Mouse (Mus musculus) liver, embryonic 14.5 days (tissue): ENCODE data around the gene Tsen34. TPM values are rescaled to one million over a fixed set of nuclear protein-coding genes. Genes with fewer than 3 reads are reported as not detected.
"Not testable (repeated sequence)": the region's sequence is repeated elsewhere in the genome, so short reads cannot be mapped to it uniquely, and the experiment has no call there.

Source experiments
- ATAC-seq: fragments of 200-750 bp; cut with Nextera tagmentation; 2 replicates; pipeline ENCODE4 v1.8.0; 2017; ENCODE audit warnings: moderate number of reproducible peaks, mild to moderate bottlenecking, moderate library complexity; ENCODE audit not compliant: insufficient read depth
- DNase-seq, 3 experiments: peaks; one replicate each; pipeline ENCODE4 v3.0.0-alpha.2; 2012 to 2013; ENCODE audit warnings: low read depth in 3 of 3, low spot score in 3 of 3
- H3K27ac ChIP-seq: fragments of 300-500 bp; sonication (generic); 2 replicates; pipeline ENCODE4 v1.5.1; 2014; ENCODE audit warnings: moderate library complexity, mild to moderate bottlenecking, control low read depth, inconsistent platforms
- H3K27me3 ChIP-seq: fragments of 300-500 bp; sonication (generic); 2 replicates; pipeline ENCODE4 v1.6.1; 2014; ENCODE audit warnings: mild to moderate bottlenecking, low read length, moderate library complexity; ENCODE audit not compliant: control insufficient read depth, insufficient read depth
- H3K36me3 ChIP-seq: fragments of 300-500 bp; sonication (generic); replicated peaks from 2 replicates; pipeline ENCODE4 v1.6.1; 2014; ENCODE audit warnings: low read depth; ENCODE audit not compliant: control insufficient read depth, insufficient read depth
- H3K4me1 ChIP-seq, 2 experiments: fragments of 200-500 bp in 1 of 2; fragments of 300-500 bp in 1 of 2; sonication (generic) in 1 of 2; replicated peaks; 2 replicates each; pipeline ENCODE4 v1.6.1; 2012 to 2014; ENCODE audit warnings: antibody characterized with exemption in 1 of 2, inconsistent platforms in 1 of 2, low read length in 1 of 2; ENCODE audit not compliant: control insufficient read depth in 2 of 2, insufficient read depth in 2 of 2
- H3K4me2 ChIP-seq: fragments of 300-500 bp; sonication (generic); 2 replicates; pipeline ENCODE4 v1.6.1; 2014; ENCODE audit warnings: low read depth, mild to moderate bottlenecking, control low read depth, moderate library complexity
- H3K4me3 ChIP-seq, 2 experiments: fragments of 200-500 bp in 1 of 2; fragments of 300-500 bp in 1 of 2; sonication (generic) in 1 of 2; 2 replicates each; pipeline ENCODE4 v1.5.1; 2012 to 2014; ENCODE audit warnings: low read depth in 2 of 2, low read length in 2 of 2, mild to moderate bottlenecking in 2 of 2, control low read depth in 1 of 2, inconsistent platforms in 1 of 2, moderate library complexity in 1 of 2; ENCODE audit not compliant: insufficient read depth in 1 of 2
- H3K9ac ChIP-seq: fragments of 300-500 bp; sonication (generic); replicated peaks from 2 replicates; pipeline ENCODE4 v1.6.1; 2014; ENCODE audit warnings: mild to moderate bottlenecking, control low read depth, moderate library complexity
- H3K9me3 ChIP-seq: fragments of 300-500 bp; sonication (generic); 2 replicates; pipeline ENCODE4 v1.6.1; 2016; ENCODE audit warnings: low read length, mixed read lengths; ENCODE audit not compliant: control insufficient read depth
- WGBS: fragments of 180-500 bp; shearing (Covaris S2); extraction: QIAGEN DNeasy Blood & Tissue Kit; methylation state at CpG from one replicate; pipeline ENCODE4 v1.1.7; 2014; ENCODE audit not compliant: insufficient replicate concordance; 5-methylcytosine and 5-hydroxymethylcytosine counted together
- microRNA-seq: library from miRNA; unstranded; fragments of <30 nt; microRNA quantifications from one replicate; pipeline ENCODE4, GENCODE M21; 2016
- polyA plus RNA-seq, 2 experiments: library from polyadenylated mRNA; depleted of rRNA in 1 of 2; stranded (reverse) in 1 of 2; unstranded in 1 of 2; fragments of >200 nt; fragmentation: Nextera tagmentation in 1 of 2; extraction: Ambion mirVana in 1 of 2; gene quantifications; 2 replicates each; pipeline versions ENCODE4 v1.2.1 to v1.2.3; 2012 to 2014

Tsen34 gene
- polyA plus RNA-seq, 2 experiments: 22.8 to 34.4 TPM

DNA sequence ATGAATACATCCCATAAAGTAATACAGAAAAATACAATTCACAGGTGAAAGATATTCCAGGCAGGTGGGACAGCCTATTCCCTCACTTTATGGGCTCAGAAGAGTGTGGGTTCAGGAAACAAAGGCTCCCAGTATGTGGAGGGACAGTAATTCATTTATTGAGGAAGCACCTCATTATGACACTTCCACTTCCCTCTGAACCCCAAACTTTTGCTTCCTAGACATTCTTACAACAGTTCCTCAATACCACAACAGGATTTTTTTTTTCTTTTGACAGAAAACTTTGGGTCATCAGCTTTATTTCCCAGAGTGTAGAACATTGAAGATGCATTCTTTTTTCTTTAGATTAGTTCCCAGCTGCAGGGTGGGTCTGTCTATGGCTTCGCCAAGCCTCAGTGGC, 40.0 kb downstream of the Tsen34 start:
- WGBS: no CpG with 5 or more reads among the region's 1 CpGs
- not testable (repeated sequence) for H3K4me2 ChIP-seq, H3K4me1 ChIP-seq, ATAC-seq, H3K36me3 ChIP-seq, H3K4me3 ChIP-seq, H3K27ac ChIP-seq, DNase-seq, H3K27me3 ChIP-seq, H3K9me3 ChIP-seq, H3K9ac ChIP-seq

Small RNA genes lying within 50 kb of the gene (microRNA-seq; reads per million reads assigned to microRNA genes)
- gene Mir3572: 1.3 reads per million

Other genes with a start within 250 kb of the Tsen34 start
- 0.10 and 0.11 TPM in 2 replicates for gene Tarm1, start 190.2 kb upstream of the Tsen34 start, polyA plus RNA-seq (2012; rRNA removed)
- 0.18 and 0.32 TPM in 2 replicates for gene Tarm1, start 190.2 kb upstream of the Tsen34 start, polyA plus RNA-seq (2014; fragmentation: Nextera tagmentation; extraction: Ambion mirVana)
- gene Oscar, start 76.7 kb upstream of the Tsen34 start, polyA plus RNA-seq (2012; rRNA removed): 0.03 and 0.06 TPM in 2 replicates
- not detected in 2 replicates for gene Oscar, start 76.7 kb upstream of the Tsen34 start, polyA plus RNA-seq (2014; fragmentation: Nextera tagmentation; extraction: Ambion mirVana)
- 106 and 107 TPM in 2 replicates for gene Ndufa3, start 75.5 kb upstream of the Tsen34 start, polyA plus RNA-seq (2012; rRNA removed)
- 351 and 354 TPM in 2 replicates for gene Ndufa3, start 75.5 kb upstream of the Tsen34 start, polyA plus RNA-seq (2014; fragmentation: Nextera tagmentation; extraction: Ambion mirVana)
- 6.4 and 10.7 TPM in 2 replicates for gene Tfpt, start 62.9 kb upstream of the Tsen34 start, polyA plus RNA-seq (2012; rRNA removed)
- 7.7 and 8.0 TPM in 2 replicates for gene Tfpt, start 62.9 kb upstream of the Tsen34 start, polyA plus RNA-seq (2014; fragmentation: Nextera tagmentation; extraction: Ambion mirVana)
- gene Prpf31, start 62.9 kb upstream of the Tsen34 start, polyA plus RNA-seq (2012; rRNA removed): 19.9 and 28.4 TPM in 2 replicates
- gene Prpf31, start 62.9 kb upstream of the Tsen34 start, polyA plus RNA-seq (2014; fragmentation: Nextera tagmentation; extraction: Ambion mirVana): 46.4 and 48.3 TPM in 2 replicates
- 27.0 and 30.2 TPM in 2 replicates for gene Cnot3, start 47.6 kb upstream of the Tsen34 start, polyA plus RNA-seq (2012; rRNA removed)
- gene Cnot3, start 47.6 kb upstream of the Tsen34 start, polyA plus RNA-seq (2014; fragmentation: Nextera tagmentation; extraction: Ambion mirVana): 20.2 and 20.8 TPM in 2 replicates
- gene Leng1, start 27.0 kb upstream of the Tsen34 start, polyA plus RNA-seq (2012; rRNA removed): 1.7 and 3.3 TPM in 2 replicates
- 4.0 and 4.3 TPM in 2 replicates for gene Leng1, start 27.0 kb upstream of the Tsen34 start, polyA plus RNA-seq (2014; fragmentation: Nextera tagmentation; extraction: Ambion mirVana)
- gene Tmc4, start 15.3 kb upstream of the Tsen34 start, polyA plus RNA-seq (2012; rRNA removed): 5.5 and 7.6 TPM in 2 replicates
- gene Tmc4, start 15.3 kb upstream of the Tsen34 start, polyA plus RNA-seq (2014; fragmentation: Nextera tagmentation; extraction: Ambion mirVana): 5.7 and 6.7 TPM in 2 replicates
- 10.3 and 11.6 TPM in 2 replicates for gene Mboat7, start 660 bp downstream of the Tsen34 start, polyA plus RNA-seq (2012; rRNA removed)
- 11.5 and 13.0 TPM in 2 replicates for gene Mboat7, start 660 bp downstream of the Tsen34 start, polyA plus RNA-seq (2014; fragmentation: Nextera tagmentation; extraction: Ambion mirVana)
- 680 and 1,914 TPM in 2 replicates for gene Rps9, start 11.1 kb downstream of the Tsen34 start, polyA plus RNA-seq (2012; rRNA removed)
- gene Rps9, start 11.1 kb downstream of the Tsen34 start, polyA plus RNA-seq (2014; fragmentation: Nextera tagmentation; extraction: Ambion mirVana): 960 and 985 TPM in 2 replicates
- gene Pirb, start 27.5 kb downstream of the Tsen34 start, polyA plus RNA-seq (2012; rRNA removed): 1.6 TPM in 2 replicates
- 1.8 and 2.2 TPM in 2 replicates for gene Pirb, start 27.5 kb downstream of the Tsen34 start, polyA plus RNA-seq (2014; fragmentation: Nextera tagmentation; extraction: Ambion mirVana)
- gene Gm15448, start 132.8 kb downstream of the Tsen34 start, polyA plus RNA-seq (2012; rRNA removed): 0.06 and 0.11 TPM in 2 replicates
- 0.23 TPM in 1 of 2 replicates, not detected in the other for gene Gm15448, start 132.8 kb downstream of the Tsen34 start, polyA plus RNA-seq (2014; fragmentation: Nextera tagmentation; extraction: Ambion mirVana)
- 0.39 and 0.53 TPM in 2 replicates for gene Pira2, start 152.2 kb downstream of the Tsen34 start, polyA plus RNA-seq (2012; rRNA removed)
- gene Pira2, start 152.2 kb downstream of the Tsen34 start, polyA plus RNA-seq (2014; fragmentation: Nextera tagmentation; extraction: Ambion mirVana): 1.5 and 1.9 TPM in 2 replicates
- gene Gm14548, start 205.3 kb downstream of the Tsen34 start, polyA plus RNA-seq (2012; rRNA removed): 0.20 and 0.28 TPM in 2 replicates
- gene Gm14548, start 205.3 kb downstream of the Tsen34 start, polyA plus RNA-seq (2014; fragmentation: Nextera tagmentation; extraction: Ambion mirVana): 0.10 and 0.55 TPM in 2 replicates
- 0.26 and 0.32 TPM in 2 replicates for gene Lilra6, start 222.6 kb downstream of the Tsen34 start, polyA plus RNA-seq (2012; rRNA removed)
- 0.14 and 0.15 TPM in 2 replicates for gene Lilra6, start 222.6 kb downstream of the Tsen34 start, polyA plus RNA-seq (2014; fragmentation: Nextera tagmentation; extraction: Ambion mirVana)